Mouse (Mus musculus) cerebral cortex, adult 2 months (tissue): ENCODE results near the gene Pitx2.

Experiments
- WGBS: fragments of 180-500 bp; shearing (Covaris S2); methylation state at CpG from one replicate; pipeline ENCODE4 v1.1.7; 2018; 5-methylcytosine and 5-hydroxymethylcytosine counted together

Pitx2 gene

GRCm38 (mm10) chr3:129199609-129200500, at the start of gene Pitx2:
Gene Pitx2, plus strand, starts transcription at chr3:129199878.
- whole genome bisulfite sequencing: 1% methylated on average over 60 of the region's 60 CpGs

GRCm38 (mm10) chr3:129150001-129150400, 49.7 kb upstream of the Pitx2 start:
- WGBS: 94% methylated on average over 2 of the region's 2 CpGs

- WGBS: 70% methylated on average over 8 of the region's 8 CpGs
Observed at GRCm38 (mm10) chr3:129151096-129151685, 48.5 kb upstream of the Pitx2 start.

GRCm38 (mm10) chr3:129158812-129159370, 40.8 kb upstream of the Pitx2 start:
- 76% methylated on average over 9 of the region's 9 CpGs for WGBS

- 83% methylated on average over 11 of the region's 11 CpGs for WGBS
Observed at GRCm38 (mm10) chr3:129161333-129162035, 38.2 kb upstream of the Pitx2 start.

- whole genome bisulfite sequencing: 88% methylated on average over 1 of the region's 1 CpGs
Observed at GRCm38 (mm10) chr3:129164246-129164645, 35.4 kb upstream of the Pitx2 start.

- WGBS: 50% methylated on average over 8 of the region's 8 CpGs
Observed at GRCm38 (mm10) chr3:129165715-129166114, 34.0 kb upstream of the Pitx2 start.

GRCm38 (mm10) chr3:129166684-129167083, 33.0 kb upstream of the Pitx2 start:
- WGBS: 27% methylated on average over 6 of the region's 6 CpGs

GRCm38 (mm10) chr3:129170416-129170815, 29.3 kb upstream of the Pitx2 start:
- 81% methylated on average over 7 of the region's 7 CpGs for WGBS

- WGBS: 96% methylated on average over 4 of the region's 4 CpGs
Observed at GRCm38 (mm10) chr3:129171789-129172188, 27.9 kb upstream of the Pitx2 start.

- 12% methylated on average over 12 of the region's 12 CpGs for WGBS
Observed at GRCm38 (mm10) chr3:129194436-129194835, 5.2 kb upstream of the Pitx2 start.

- 2% methylated on average over 16 of the region's 16 CpGs for WGBS
Observed at GRCm38 (mm10) chr3:129195036-129195435, 4.6 kb upstream of the Pitx2 start.

- 5% methylated on average over 12 of the region's 12 CpGs for WGBS
Observed at GRCm38 (mm10) chr3:129195816-129196549, 3.7 kb upstream of the Pitx2 start.

- 5% methylated on average over 10 of the region's 10 CpGs for WGBS
Observed at GRCm38 (mm10) chr3:129196550-129196919, 3.1 kb upstream of the Pitx2 start.

GRCm38 (mm10) chr3:129197035-129197434, 2.6 kb upstream of the Pitx2 start:
- WGBS: 4% methylated on average over 13 of the region's 13 CpGs

- 6% methylated on average over 16 of the region's 16 CpGs for WGBS
Observed at GRCm38 (mm10) chr3:129197786-129198626, 1.7 kb upstream of the Pitx2 start.

- 5% methylated on average over 11 of the region's 11 CpGs for WGBS
Observed at GRCm38 (mm10) chr3:129198627-129198903, 1.1 kb upstream of the Pitx2 start.

- WGBS: 2% methylated on average over 16 of the region's 16 CpGs
Observed at GRCm38 (mm10) chr3:129199160-129199608, 494 bp upstream of the Pitx2 start.

- WGBS: 4% methylated on average over 9 of the region's 9 CpGs
Observed at GRCm38 (mm10) chr3:129200501-129200890, 818 bp downstream of the Pitx2 start.

GRCm38 (mm10) chr3:129201156-129201555, 1.5 kb downstream of the Pitx2 start:
- 2% methylated on average over 3 of the region's 3 CpGs for WGBS
